Mouse (Mus musculus) testis, adult 2 months (tissue): Measurements from ENCODE around the gene Treml1. TPM values are rescaled to one million over a fixed set of nuclear protein-coding genes. Genes with fewer than 3 reads are reported as not detected.

Experiments used
- H3K27ac ChIP-seq: fragments of 200-500 bp; 2 replicates; pipeline ENCODE4 v1.5.1; 2012; ENCODE audit warnings: low read depth, low read length; ENCODE audit not compliant: control insufficient read depth, insufficient read depth
- H3K27me3 ChIP-seq: fragments of 200-500 bp; 2 replicates; pipeline ENCODE4 v1.6.1; 2012; ENCODE audit warnings: mild to moderate bottlenecking, low read length, moderate library complexity; ENCODE audit not compliant: control insufficient read depth, insufficient read depth
- H3K36me3 ChIP-seq: fragments of 200-500 bp; 2 replicates; pipeline ENCODE4 v1.6.1; 2012; ENCODE audit warnings: mild to moderate bottlenecking, low read length; ENCODE audit not compliant: control insufficient read depth, insufficient read depth
- H3K4me1 ChIP-seq: fragments of 200-500 bp; 2 replicates; pipeline ENCODE4 v1.6.1; 2012; ENCODE audit warnings: low read length; ENCODE audit not compliant: control insufficient read depth, insufficient read depth
- H3K4me3 ChIP-seq: fragments of 200-500 bp; 2 replicates; pipeline ENCODE4 v1.5.1; 2012; ENCODE audit warnings: low read depth, mild to moderate bottlenecking, low read length, moderate library complexity, mixed read lengths; ENCODE audit not compliant: control insufficient read depth
- CTCF ChIP-seq: fragments of 200-500 bp; IDR thresholded peaks from 2 replicates; pipeline ENCODE4 v1.5.1; 2012; ENCODE audit warnings: low read depth, mild to moderate bottlenecking, inconsistent platforms, low read length, moderate library complexity; ENCODE audit not compliant: control insufficient read depth, insufficient read depth, insufficient replicate concordance
- POLR2A ChIP-seq: fragments of 200-500 bp; IDR thresholded peaks from 2 replicates; pipeline ENCODE4 v1.6.1; 2012; ENCODE audit warnings: low read depth, mild to moderate bottlenecking, inconsistent platforms, low read length, moderate library complexity; ENCODE audit not compliant: control insufficient read depth
- polyA plus RNA-seq: library from polyadenylated mRNA; depleted of rRNA; stranded (reverse); fragments of >200 nt; gene quantifications from 2 replicates; pipeline ENCODE4 v1.2.3, GENCODE M21; 2012

Gene Treml1
- polyA plus RNA-seq, 1 experiment = 0.17 TPM

DNA sequence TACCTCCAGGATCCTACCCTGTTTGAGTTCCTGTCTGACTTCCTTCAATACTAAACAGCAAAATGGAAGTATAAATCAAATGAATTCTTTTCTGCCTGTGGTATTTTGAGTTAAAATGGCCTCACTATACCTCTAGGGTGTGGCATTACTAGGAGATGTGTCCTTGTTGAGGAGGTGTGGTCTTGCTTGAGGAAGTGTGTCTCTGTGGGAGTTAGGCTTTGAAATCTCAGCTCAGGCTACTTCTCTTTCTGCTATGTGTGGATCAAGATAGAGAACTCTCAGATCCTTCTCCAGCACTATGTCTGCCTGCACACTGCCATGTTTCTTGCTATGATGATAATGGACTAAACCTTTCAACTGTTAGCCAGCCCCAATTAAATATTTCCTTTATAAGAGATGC lies 19.3 kb downstream of the Treml1 start:
- Histone ChIP-seq H3K36me3 (no peaks in the 10 kb centered on the region), H3K27me3 (no peaks in the 10 kb centered on the region), H3K4me3 (no peak overlapping the region), H3K27ac (no peak overlapping the region), H3K4me1 (no peaks in the 10 kb centered on the region)
- no peak for TF ChIP-seq POLR2A
- TF ChIP-seq CTCF = no peak

DNA sequence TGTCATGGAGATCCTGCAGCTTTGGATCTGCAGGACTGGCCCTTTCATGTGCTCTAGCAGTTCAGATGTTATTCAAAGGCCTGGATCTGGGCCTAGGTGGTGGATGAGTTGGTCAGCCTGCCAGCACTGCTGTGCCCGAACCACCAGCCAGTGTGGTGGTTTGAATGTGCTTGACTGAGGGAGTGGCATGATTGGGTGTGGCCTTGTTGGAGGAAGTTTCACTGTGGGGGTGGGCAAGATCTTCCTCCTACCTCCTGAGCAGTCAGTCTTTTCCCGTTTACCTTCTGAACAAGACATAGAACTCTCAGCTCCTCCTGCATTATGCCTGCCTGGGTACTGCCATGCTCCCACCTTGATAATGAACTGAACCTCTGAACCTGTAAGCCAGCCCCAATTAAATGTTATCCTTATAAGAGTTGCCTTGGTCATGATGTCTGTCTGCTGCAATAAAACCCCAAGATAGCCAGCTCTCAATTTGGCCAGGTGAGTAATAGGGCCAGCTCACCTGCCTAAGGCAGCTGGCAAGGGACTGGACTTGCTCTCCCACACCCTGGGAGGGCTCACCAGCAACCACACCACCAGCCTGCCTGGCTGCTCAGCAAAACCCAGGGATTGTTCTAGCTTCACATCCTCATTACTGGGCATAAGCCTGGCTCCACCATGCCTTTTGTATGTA lies 26.2 kb downstream of the Treml1 start:
- H3K27me3 ChIP-seq = no peaks in the 10 kb centered on the region
- no peak for TF ChIP-seq POLR2A
- TF ChIP-seq CTCF = no peak
- H3K36me3 ChIP-seq = no peaks in the 10 kb centered on the region

DNA sequence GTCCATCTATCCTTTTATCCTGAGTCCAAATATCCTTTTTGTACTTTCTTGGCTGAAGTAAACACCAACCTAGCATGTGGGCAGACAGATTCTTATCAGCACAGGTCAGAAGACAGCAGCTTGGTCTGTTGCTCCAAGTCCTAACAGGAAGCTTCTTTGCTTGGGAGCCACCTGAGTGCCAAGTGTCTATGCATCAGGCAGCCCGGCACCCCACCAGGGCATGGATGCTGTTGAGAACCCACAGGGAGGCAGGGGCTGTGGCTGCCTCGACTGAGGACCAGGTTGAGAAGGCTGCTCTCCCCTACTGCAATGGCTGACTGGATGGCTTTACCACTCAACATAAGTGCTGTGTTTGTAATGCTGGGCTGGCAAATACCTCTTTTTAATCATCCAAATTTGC lies 28.9 kb downstream of the Treml1 start:
- no peaks in the 10 kb centered on the region for H3K4me1 ChIP-seq
- no peaks in the 10 kb centered on the region for H3K27me3 ChIP-seq
- H3K4me3 ChIP-seq = no peak overlapping the region
- H3K27ac ChIP-seq = no peak overlapping the region
- H3K36me3 ChIP-seq = no peaks in the 10 kb centered on the region; the same call in 1 of the 2 replicates
- no peak for TF ChIP-seq CTCF
- no peak for TF ChIP-seq POLR2A

More for the DNA sequence above, 26.2 kb downstream of the Treml1 start:
- no peak overlapping the region for H3K4me3 ChIP-seq
- no peak overlapping the region for H3K27ac ChIP-seq
- H3K4me1 ChIP-seq = no peaks in the 10 kb centered on the region

DNA sequence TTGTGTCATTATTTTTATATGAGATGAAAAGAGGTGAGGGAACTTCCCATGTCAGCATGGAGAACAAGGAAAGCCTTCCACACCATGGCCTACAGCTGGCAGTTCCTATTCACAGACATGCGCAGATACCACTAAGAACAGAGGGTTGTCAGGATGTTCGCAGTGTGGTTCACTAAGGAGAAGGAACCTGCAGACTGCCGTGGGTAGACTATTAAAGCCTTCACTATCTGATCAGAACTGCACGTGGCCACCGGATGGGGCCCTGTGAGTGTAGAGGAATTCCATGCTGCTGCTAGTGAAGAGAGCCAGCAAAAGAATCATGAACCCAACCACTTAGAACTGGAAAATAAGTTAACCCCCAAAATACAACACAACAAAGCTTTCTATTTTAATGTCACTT lies 29.7 kb downstream of the Treml1 start:
- Histone ChIP-seq H3K27me3 (no peaks in the 10 kb centered on the region), H3K27ac (no peak overlapping the region), H3K36me3 (no peaks in the 10 kb centered on the region; the same call in 1 of the 2 replicates), H3K4me1 (no peaks in the 10 kb centered on the region), H3K4me3 (no peak overlapping the region)
- TF ChIP-seq CTCF (no peak), POLR2A (no peak)

DNA sequence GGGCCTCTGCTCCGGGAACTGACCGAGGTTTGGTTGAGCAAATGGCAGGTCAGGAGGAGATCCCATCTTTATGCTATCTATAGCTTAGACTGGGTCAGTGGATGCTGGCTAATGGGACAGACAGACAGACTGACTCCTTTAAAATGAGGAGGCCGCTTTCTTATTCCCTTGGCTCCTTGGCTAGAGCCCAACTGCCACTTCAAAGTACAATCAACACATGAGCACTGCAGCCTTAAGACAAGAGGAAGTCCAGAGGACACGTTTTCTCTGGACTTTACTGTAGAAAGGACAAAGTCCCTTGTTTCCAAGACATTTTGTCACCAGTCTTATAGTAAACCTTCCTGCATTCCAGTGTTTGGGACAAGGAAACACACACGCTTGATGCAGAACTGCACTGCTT lies 31.7 kb downstream of the Treml1 start:
- Histone ChIP-seq H3K4me3 (no peak overlapping the region), H3K27ac (no peak overlapping the region), H3K27me3 (no peaks in the 10 kb centered on the region), H3K36me3 (peaks cover 1% of the 10 kb centered on the region; the same call in 1 of the 2 replicates), H3K4me1 (no peaks in the 10 kb centered on the region)
- no peak for TF ChIP-seq CTCF
- TF ChIP-seq POLR2A = no peak

DNA sequence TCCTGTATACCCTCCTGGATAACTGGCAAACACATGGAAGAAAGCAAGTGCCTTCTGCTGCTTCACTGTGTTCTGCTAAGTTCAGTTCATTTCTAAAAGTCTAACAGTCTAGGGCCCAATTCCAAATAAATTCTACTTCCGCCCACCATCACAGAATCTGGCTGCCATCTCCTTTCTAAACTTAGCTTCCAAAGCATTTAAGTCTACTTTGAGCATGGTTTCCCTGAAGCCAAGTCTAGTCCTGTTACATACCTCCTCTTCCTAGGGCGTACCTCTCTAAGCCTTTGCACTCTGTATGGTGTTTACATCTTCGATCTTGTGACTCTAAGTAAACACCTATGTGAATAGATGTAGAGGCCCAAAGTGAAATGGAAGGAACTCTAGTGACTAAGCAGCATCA lies 32.9 kb downstream of the Treml1 start:
- Histone ChIP-seq H3K4me1 (no peaks in the 10 kb centered on the region), H3K27ac (no peak overlapping the region), H3K4me3 (no peak overlapping the region), H3K27me3 (no peaks in the 10 kb centered on the region), H3K36me3 (peaks cover 1% of the 10 kb centered on the region; the same call in 1 of the 2 replicates)
- TF ChIP-seq CTCF = no peak
- no peak for TF ChIP-seq POLR2A

DNA sequence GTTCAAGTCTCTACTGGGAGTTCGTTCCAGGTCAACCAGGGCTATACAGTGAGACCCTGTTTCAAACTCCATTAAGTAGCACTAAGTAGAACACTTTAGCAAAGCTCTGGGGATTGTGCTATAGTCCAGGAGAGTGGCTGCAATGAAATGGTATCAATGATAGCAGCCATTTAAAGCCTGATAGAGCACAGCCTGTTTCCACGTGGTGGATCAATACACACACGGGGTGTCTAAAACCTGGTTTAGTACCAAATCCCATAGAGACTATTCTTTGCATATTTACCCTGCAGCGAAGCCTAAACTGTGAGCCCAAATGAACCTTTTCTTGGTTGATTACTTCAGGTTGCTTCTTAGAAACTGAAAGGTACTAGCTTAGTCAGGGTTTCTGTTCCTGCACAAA lies 42.0 kb downstream of the Treml1 start:
- no peaks in the 10 kb centered on the region; the same call in 1 of the 2 replicates for H3K36me3 ChIP-seq
- H3K4me3 ChIP-seq = no peak overlapping the region
- H3K27me3 ChIP-seq = no peaks in the 10 kb centered on the region
- no peaks in the 10 kb centered on the region for H3K4me1 ChIP-seq
- H3K27ac ChIP-seq = no peak overlapping the region
- TF ChIP-seq POLR2A = no peak
- TF ChIP-seq CTCF = no peak
